Mouse (Mus musculus): ENCODE results near the gene Atp2c1. TPM values are rescaled to one million over a fixed set of nuclear protein-coding genes. Genes with fewer than 3 reads are reported as not detected.

The Atp2c1 gene
- polyA plus RNA-seq (2015; fragmentation: Nextera tagmentation; extraction: Ambion mirVana): 58.0 and 62.7 TPM in 2 replicates

DNA sequence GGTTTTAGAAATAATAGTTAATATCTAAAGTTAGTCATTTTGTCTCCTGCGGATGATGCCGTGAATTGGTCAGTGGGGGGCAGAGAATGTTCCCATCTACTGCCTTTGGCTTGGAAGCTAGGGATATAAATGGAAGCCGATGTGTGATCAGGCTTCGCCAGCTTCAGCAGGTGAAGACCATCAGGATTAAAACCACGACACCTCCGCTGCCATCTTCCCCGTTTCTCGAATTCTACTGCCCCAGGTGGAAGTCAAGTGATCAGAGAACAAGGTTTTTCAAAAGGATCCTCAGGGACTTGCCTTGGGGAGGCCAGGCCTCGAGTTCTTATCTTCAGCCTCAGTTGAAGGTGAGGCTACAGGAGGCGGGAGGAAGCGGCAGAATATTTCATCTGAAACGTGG lies at the start of gene Atp2c1:
Gene Atp2c1, minus strand, starts transcription at position 101 of the 400 bp plus-strand sequence.
- H3K36me3 ChIP-seq (ENCODE audit: control insufficient read depth, insufficient read depth, low read length): no peaks in the 10 kb centered on the region
- H3K9me3 ChIP-seq (replicated peaks; ENCODE audit: control insufficient read depth, low read length): no peaks in the 10 kb centered on the region
- H3K4me3 ChIP-seq (replicated peaks; ENCODE audit: low read length): no peak within 1 kb of the TSS
- no peak for ATAC-seq (ENCODE audit: insufficient read depth, low FRiP score)
- no peaks in the 10 kb centered on the region for H3K27me3 ChIP-seq (ENCODE audit: control insufficient read depth, insufficient read depth, low read length)
- no peak within 1 kb of the TSS for H3K4me2 ChIP-seq (ENCODE audit: low read depth, low read length)
- 90% methylated on average over 12 of the region's 12 CpGs for WGBS
- H3K9ac ChIP-seq (ENCODE audit: low read length): no peak within 1 kb of the TSS
- no peak within 1 kb of the TSS for H3K27ac ChIP-seq (ENCODE audit: low read length)
- peaks cover 15% of the 10 kb centered on the region; the same call in 1 of the 2 replicates for H3K4me1 ChIP-seq (ENCODE audit: control insufficient read depth, insufficient read depth, low read length)

- 73% methylated on average over 5 of the region's 5 CpGs for whole genome bisulfite sequencing
- H3K27ac ChIP-seq (ENCODE audit: low read length): no peak overlapping the region
- H3K4me3 ChIP-seq (replicated peaks; ENCODE audit: low read length): no peak overlapping the region
- ATAC-seq (ENCODE audit: insufficient read depth, low FRiP score): no peak
- no peak overlapping the region for H3K9ac ChIP-seq (ENCODE audit: low read length)
- no peaks in the 10 kb centered on the region for H3K36me3 ChIP-seq (ENCODE audit: control insufficient read depth, insufficient read depth, low read length)
- H3K9me3 ChIP-seq (replicated peaks; ENCODE audit: control insufficient read depth, low read length): no peaks in the 10 kb centered on the region
- H3K4me1 ChIP-seq (ENCODE audit: control insufficient read depth, insufficient read depth, low read length): peaks cover 6% of the 10 kb centered on the region; the same call in 1 of the 2 replicates
- H3K27me3 ChIP-seq (ENCODE audit: control insufficient read depth, insufficient read depth, low read length): no peaks in the 10 kb centered on the region
- no peak overlapping the region for H3K4me2 ChIP-seq (ENCODE audit: low read depth, low read length)
Observed at GRCm38 (mm10) chr9:105557452-105557851, 30.3 kb upstream of the Atp2c1 start.

DNA sequence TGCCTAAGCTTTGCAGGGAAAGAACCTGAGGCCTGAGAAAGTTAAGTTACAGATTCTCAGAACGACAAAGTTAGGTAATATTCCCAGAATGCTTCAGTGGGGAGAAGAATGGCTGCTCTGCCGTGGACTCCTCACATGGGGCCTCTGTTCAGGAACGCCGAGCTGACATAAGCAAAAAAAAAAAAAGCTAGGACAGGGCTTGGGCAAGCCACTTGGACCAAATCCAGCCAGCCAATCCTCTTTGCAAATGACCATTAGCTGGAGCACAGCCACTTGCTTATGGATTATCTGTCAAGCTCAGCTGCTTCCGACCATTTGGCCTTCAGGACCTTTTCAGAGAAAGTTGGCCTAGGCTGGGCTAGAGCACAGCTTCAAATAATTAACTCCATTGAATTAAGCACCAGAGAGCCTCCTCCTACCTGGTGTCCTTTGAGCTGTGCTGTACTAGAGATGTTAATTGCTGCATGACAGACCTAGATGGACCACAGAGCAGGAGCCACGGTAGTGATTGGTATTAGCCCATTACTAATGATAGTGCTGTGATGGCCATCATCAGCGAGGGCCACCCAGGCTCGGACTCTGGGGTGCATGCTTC lies 29.1 kb upstream of the Atp2c1 start:
- Histone ChIP-seq H3K4me2 (ENCODE audit: low read depth, low read length) (no peak overlapping the region), H3K4me1 (ENCODE audit: control insufficient read depth, insufficient read depth, low read length) (peaks cover 6% of the 10 kb centered on the region; the same call in 1 of the 2 replicates), H3K27me3 (ENCODE audit: control insufficient read depth, insufficient read depth, low read length) (no peaks in the 10 kb centered on the region), H3K4me3 (replicated peaks; ENCODE audit: low read length) (no peak overlapping the region), H3K9ac (ENCODE audit: low read length) (no peak overlapping the region), H3K27ac (ENCODE audit: low read length) (no peak overlapping the region), H3K36me3 (ENCODE audit: control insufficient read depth, insufficient read depth, low read length) (no peaks in the 10 kb centered on the region), H3K9me3 (replicated peaks; ENCODE audit: control insufficient read depth, low read length) (no peaks in the 10 kb centered on the region)
- peak; percentile 31; the same call in 1 of the 2 replicates for ATAC-seq (ENCODE audit: insufficient read depth, low FRiP score)
- 43% methylated on average over 8 of the region's 8 CpGs for WGBS

GRCm38 (mm10) chr9:105554439-105554807 lies 27.3 kb upstream of the Atp2c1 start:
- no peak for ATAC-seq (ENCODE audit: insufficient read depth, low FRiP score)
- no peak overlapping the region for H3K9ac ChIP-seq (ENCODE audit: low read length)
- no peaks in the 10 kb centered on the region for H3K27me3 ChIP-seq (ENCODE audit: control insufficient read depth, insufficient read depth, low read length)
- no peak overlapping the region for H3K4me3 ChIP-seq (replicated peaks; ENCODE audit: low read length)
- peaks cover 6% of the 10 kb centered on the region; the same call in 1 of the 2 replicates for H3K4me1 ChIP-seq (ENCODE audit: control insufficient read depth, insufficient read depth, low read length)
- WGBS: 47% methylated on average over 7 of the region's 7 CpGs
- no peak overlapping the region for H3K27ac ChIP-seq (ENCODE audit: low read length)
- H3K9me3 ChIP-seq (replicated peaks; ENCODE audit: control insufficient read depth, low read length): no peaks in the 10 kb centered on the region
- 0 out of 2 replicates have a peak overlapping the region, but pooled peaks have one; percentile 21 for H3K4me2 ChIP-seq (ENCODE audit: low read depth, low read length)
- no peaks in the 10 kb centered on the region for H3K36me3 ChIP-seq (ENCODE audit: control insufficient read depth, insufficient read depth, low read length)

DNA sequence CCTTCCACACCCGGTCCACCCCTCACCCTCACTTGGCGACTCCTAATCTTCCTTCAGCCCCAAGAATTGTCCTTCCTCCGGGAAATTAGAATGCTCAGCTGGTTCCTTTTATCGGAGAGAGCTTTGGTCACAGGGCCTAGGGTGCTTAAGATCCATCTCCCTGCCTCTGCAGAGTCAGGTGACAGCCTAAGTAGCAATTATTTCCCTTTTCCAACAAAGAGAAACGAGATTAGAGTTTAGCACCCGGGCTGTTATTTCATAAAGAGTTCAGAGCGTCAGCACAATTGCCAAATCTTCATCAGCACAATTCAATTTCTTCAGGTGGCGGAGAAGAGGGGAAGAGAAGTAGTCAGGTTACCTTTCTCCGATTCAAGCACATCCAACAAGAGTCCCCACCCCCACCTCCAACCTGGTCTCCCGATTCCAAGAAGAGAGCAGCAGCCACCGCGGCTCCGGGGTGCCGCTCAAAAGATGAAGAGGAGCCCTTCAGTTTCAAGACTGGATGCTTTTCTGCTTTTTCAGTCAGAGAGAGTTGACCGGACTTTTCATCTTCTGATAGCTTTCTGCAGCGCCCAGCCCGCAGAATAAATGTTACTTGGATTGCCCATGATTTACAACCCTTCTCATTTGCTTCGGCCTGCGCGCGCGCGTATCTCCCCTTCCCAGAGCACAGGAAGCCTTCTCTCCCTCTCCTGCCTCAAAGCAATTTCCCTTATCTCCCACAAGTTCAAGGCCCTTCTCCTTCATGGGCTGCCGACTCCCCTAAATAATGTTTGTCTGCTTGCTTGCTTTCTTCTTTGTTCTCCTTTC lies 26.7 kb upstream of the Atp2c1 start:
- peaks cover 6% of the 10 kb centered on the region; the same call in 1 of the 2 replicates for H3K4me1 ChIP-seq (ENCODE audit: control insufficient read depth, insufficient read depth, low read length)
- H3K27ac ChIP-seq (ENCODE audit: low read length): no peak overlapping the region
- no peak overlapping the region for H3K4me3 ChIP-seq (replicated peaks; ENCODE audit: low read length)
- no peak for ATAC-seq (ENCODE audit: insufficient read depth, low FRiP score)
- no peaks in the 10 kb centered on the region for H3K36me3 ChIP-seq (ENCODE audit: control insufficient read depth, insufficient read depth, low read length)
- no peaks in the 10 kb centered on the region for H3K27me3 ChIP-seq (ENCODE audit: control insufficient read depth, insufficient read depth, low read length)
- peak overlapping the region; percentile 21; the same call in 1 of the 2 replicates for H3K4me2 ChIP-seq (ENCODE audit: low read depth, low read length)
- no peak overlapping the region for H3K9ac ChIP-seq (ENCODE audit: low read length)
- 18% methylated on average over 24 of the region's 24 CpGs for WGBS
- H3K9me3 ChIP-seq (replicated peaks; ENCODE audit: control insufficient read depth, low read length): no peaks in the 10 kb centered on the region

DNA sequence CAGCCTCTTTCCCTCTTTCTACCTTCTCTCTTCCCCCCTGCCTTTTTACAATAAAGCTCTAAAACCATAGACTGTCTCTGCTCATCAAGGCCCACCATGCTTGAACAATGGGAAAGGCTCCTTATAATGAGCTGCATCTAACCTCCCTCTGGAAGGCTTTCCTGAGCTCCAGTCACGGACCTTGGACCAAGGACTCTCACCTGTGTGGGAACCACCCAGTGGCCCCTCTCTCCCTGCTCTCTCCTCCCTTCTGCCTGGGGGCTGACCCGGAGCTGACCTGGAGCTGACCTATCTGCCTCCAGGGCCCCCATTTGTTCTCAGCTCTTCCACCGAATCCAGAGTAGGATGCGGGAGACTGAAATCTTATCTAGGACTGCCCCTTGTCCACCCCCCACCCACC lies 24.3 kb upstream of the Atp2c1 start:
- H3K4me2 ChIP-seq (ENCODE audit: low read depth, low read length): no peak overlapping the region
- WGBS: 48% methylated on average over 4 of the region's 4 CpGs
- ATAC-seq (ENCODE audit: insufficient read depth, low FRiP score): no peak

DNA sequence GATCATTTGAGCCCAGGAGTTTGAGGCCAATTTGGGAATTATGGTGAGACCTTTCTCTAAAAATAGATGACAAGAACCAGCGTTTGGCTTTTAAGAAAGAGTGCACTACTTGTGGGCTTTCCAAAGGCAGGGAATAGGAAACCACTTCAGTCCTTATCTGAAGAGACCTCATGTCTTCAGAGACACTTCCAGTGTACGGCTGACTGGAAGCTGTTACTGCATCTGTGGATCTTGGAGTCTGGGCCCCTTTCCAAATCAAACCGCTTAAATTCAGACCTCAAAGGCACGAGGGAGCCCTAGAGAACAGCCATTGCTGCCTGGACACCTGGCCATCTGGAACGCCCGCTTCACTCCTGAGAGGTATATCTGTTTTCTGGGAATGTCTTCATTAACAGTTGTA lies 22.0 kb upstream of the Atp2c1 start:
- Histone ChIP-seq H3K4me3 (replicated peaks; ENCODE audit: low read length) (no peak overlapping the region), H3K27ac (ENCODE audit: low read length) (no peak overlapping the region), H3K4me2 (ENCODE audit: low read depth, low read length) (no peak overlapping the region), H3K27me3 (ENCODE audit: control insufficient read depth, insufficient read depth, low read length) (no peaks in the 10 kb centered on the region), H3K9me3 (replicated peaks; ENCODE audit: control insufficient read depth, low read length) (no peaks in the 10 kb centered on the region), H3K9ac (ENCODE audit: low read length) (no peak overlapping the region), H3K36me3 (ENCODE audit: control insufficient read depth, insufficient read depth, low read length) (no peaks in the 10 kb centered on the region), H3K4me1 (ENCODE audit: control insufficient read depth, insufficient read depth, low read length) (0 out of 2 replicates have a peak, but pooled peaks cover 6% of the 10 kb centered on the region)
- ATAC-seq (ENCODE audit: insufficient read depth, low FRiP score): no peak
- 61% methylated on average over 6 of the region's 6 CpGs for WGBS

More for the DNA sequence above, 24.3 kb upstream of the Atp2c1 start:
- Histone ChIP-seq H3K27me3 (ENCODE audit: control insufficient read depth, insufficient read depth, low read length) (no peaks in the 10 kb centered on the region), H3K36me3 (ENCODE audit: control insufficient read depth, insufficient read depth, low read length) (no peaks in the 10 kb centered on the region), H3K9me3 (replicated peaks; ENCODE audit: control insufficient read depth, low read length) (no peaks in the 10 kb centered on the region), H3K27ac (ENCODE audit: low read length) (no peak overlapping the region), H3K4me1 (ENCODE audit: control insufficient read depth, insufficient read depth, low read length) (peaks cover 6% of the 10 kb centered on the region; the same call in 1 of the 2 replicates), H3K9ac (ENCODE audit: low read length) (no peak overlapping the region), H3K4me3 (replicated peaks; ENCODE audit: low read length) (no peak overlapping the region)

GRCm38 (mm10) chr9:105544013-105544750 lies 17.1 kb upstream of the Atp2c1 start:
- ATAC-seq (ENCODE audit: insufficient read depth, low FRiP score): no peak
- Histone ChIP-seq H3K4me2 (ENCODE audit: low read depth, low read length) (no peak overlapping the region), H3K9ac (ENCODE audit: low read length) (no peak overlapping the region), H3K27ac (ENCODE audit: low read length) (no peak overlapping the region), H3K27me3 (ENCODE audit: control insufficient read depth, insufficient read depth, low read length) (no peaks in the 10 kb centered on the region), H3K4me1 (ENCODE audit: control insufficient read depth, insufficient read depth, low read length) (no peaks in the 10 kb centered on the region), H3K4me3 (replicated peaks; ENCODE audit: low read length) (no peak overlapping the region), H3K9me3 (replicated peaks; ENCODE audit: control insufficient read depth, low read length) (no peaks in the 10 kb centered on the region), H3K36me3 (ENCODE audit: control insufficient read depth, insufficient read depth, low read length) (no peaks in the 10 kb centered on the region)
- 63% methylated on average over 8 of the region's 8 CpGs for WGBS
